Mouse (Mus musculus) left cerebral cortex, adult 2 months (tissue): ENCODE measurements at regions not wholly inside any gene's neighbourhood (a gene's known extent, or its start where the extent isn't known, plus 50 kb on each side); places are given as distances from the start of the nearest gene placed in this dataset.
A peak's percentile ranks its signal among the peaks of the same experiment; 100 is the strongest.

Source experiments
- DNase-seq, 2 experiments: peaks; one replicate each; pipeline ENCODE4 v3.0.0; 2021 to 2022; ENCODE audit warnings: low spot score in 2 of 2, mixed read lengths in 1 of 2; ENCODE audit errors: extremely low spot score in 1 of 2
- H3K27ac ChIP-seq: fragments of 200-600 bp; 2 replicates; pipeline ENCODE4 v1.8.1; 2022
- H3K4me3 ChIP-seq: fragments of 200-600 bp; 2 replicates; pipeline ENCODE4 v1.8.1; 2022
- CTCF ChIP-seq: fragments of 200-600 bp; IDR thresholded peaks from 2 replicates; pipeline ENCODE4 v1.8.1; 2022; ENCODE audit warnings: antibody characterized with exemption, mild to moderate bottlenecking, moderate library complexity
- intact Hi-C: fragments of 180-260 bp; cut with DNase I; formaldehyde crosslinking; loops from one replicate; pipeline ENCODE4 v1.15.1; 2025

DNA sequence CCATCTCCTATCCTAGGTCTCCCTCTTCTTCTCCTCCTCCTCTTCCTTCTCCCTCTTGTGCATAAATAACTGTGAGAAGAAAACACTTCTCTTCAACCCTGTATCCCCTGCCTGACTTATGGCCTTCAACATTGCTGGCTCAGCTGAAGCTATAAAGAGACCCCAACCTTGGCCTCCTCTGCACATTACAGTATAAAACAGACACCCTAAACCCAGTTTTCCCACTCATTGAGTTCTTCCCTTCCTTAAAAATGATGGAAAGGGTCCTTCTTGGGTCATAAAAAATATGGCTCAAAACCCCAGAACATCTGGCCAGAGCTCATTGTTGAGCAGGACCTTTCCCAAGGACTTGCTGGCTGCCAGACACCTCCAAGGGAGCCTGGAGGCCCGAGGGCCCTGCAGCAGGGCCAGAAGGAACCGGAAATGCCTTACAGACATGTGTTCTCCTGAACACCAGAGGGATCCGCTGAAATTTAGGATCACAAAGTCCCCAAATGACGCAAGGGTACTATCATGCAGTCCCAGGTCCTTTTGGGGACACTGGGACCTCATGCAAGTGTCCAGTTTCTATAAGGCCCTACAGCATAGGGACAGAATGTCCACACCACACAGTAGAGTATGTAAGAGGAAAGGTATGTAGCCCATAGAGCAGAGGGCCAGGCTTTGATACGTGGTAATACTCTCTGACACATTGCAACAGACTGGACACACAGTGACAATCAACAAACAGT, 109.9 kb upstream of the Gm14444 start:
- DNase-seq = no peak
- intact Hi-C loops = loop anchor here (1.0 to 5.0 kb wide), 6 partner anchors 41 to 1713 kb away; no protein-coding TSS in a partner anchor
- Histone ChIP-seq H3K4me3 (no peak overlapping the region), H3K27ac (no peak overlapping the region)
- TF ChIP-seq CTCF = no peak

GRCm38 (mm10) chr2:174900671-174900991, 109.4 kb upstream of the Gm14444 start:
- TF ChIP-seq CTCF = peak; percentile 86
- Histone ChIP-seq H3K4me3 (no peak overlapping the region), H3K27ac (no peak overlapping the region)
- intact Hi-C loops = loop anchor here (1.0 to 5.0 kb wide), 6 partner anchors 42 to 1713 kb away; no protein-coding TSS in a partner anchor
- peak; percentile 59 to 63 for DNase-seq

- no peak for TF ChIP-seq CTCF
- no peak overlapping the region for H3K27ac ChIP-seq
- peak in 1 of 2 experiments; percentile 44 for DNase-seq
- H3K4me3 ChIP-seq = no peak overlapping the region
- intact Hi-C loops = loop anchor here (2.0 to 5.0 kb wide), 5 partner anchors 43 to 1714 kb away; no protein-coding TSS in a partner anchor
Measured at GRCm38 (mm10) chr2:174901801-174902200, 108.2 kb upstream of the Gm14444 start.

GRCm38 (mm10) chr2:174903627-174904026, 106.4 kb upstream of the Gm14444 start:
- Histone ChIP-seq H3K27ac (no peak overlapping the region), H3K4me3 (no peak overlapping the region)
- TF ChIP-seq CTCF = no peak
- intact Hi-C loops = loop anchor here (5.0 kb wide), 3 partner anchors 1316 to 1716 kb away; no protein-coding TSS in a partner anchor
- no peak for DNase-seq

DNA sequence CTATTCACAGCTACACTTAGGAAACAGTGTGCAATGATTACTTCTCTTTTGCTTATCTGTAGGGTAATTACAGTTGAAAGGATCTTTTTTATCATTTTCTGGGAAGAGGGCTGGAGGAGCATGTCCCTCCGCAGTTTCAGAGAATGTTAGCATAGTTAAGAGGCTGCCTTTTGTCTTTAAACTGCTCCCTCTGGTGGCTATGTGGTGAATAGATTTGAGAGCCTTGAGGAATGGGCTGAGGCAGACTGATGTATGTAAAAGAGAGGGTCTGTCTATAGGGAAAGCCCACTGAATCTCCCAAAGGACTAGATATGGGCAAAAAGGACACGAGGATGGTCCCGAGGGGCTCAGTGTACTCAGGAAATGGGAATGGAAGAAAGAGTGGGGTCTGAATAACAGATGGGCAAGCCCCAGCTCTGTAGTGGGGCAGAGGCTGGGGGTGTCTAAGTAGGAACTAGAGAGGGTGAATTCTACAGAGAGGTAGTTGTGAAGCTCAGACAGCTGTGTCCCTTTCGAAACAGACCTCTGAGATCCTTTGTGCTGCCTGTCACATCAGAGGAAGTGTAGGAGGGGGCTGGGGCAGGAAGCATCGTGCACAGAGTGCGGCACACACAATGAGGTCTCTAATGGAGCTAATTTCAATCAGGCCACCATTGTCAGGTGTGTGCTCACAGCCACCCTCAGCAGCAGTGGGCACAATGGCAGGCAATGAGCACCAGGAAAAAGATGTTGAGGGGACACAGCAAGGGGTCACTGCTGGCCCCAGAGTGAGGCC, 104.0 kb upstream of the Gm14444 start:
- Histone ChIP-seq H3K27ac (no peak overlapping the region), H3K4me3 (no peak overlapping the region)
- intact Hi-C loops = no loop called here
- DNase-seq = peak; percentile 36 to 41
- peak; percentile 82 for TF ChIP-seq CTCF

- intact Hi-C loops = no loop called here
- Histone ChIP-seq H3K27ac (no peak overlapping the region), H3K4me3 (no peak overlapping the region)
- no peak for DNase-seq
- TF ChIP-seq CTCF = no peak
Measured at GRCm38 (mm10) chr2:174917146-174917905, 92.7 kb upstream of the Gm14444 start.

GRCm38 (mm10) chr2:174917975-174918374, 92.1 kb upstream of the Gm14444 start:
- DNase-seq = no peak
- Histone ChIP-seq H3K4me3 (no peak overlapping the region), H3K27ac (no peak overlapping the region)
- intact Hi-C loops = no loop called here
- TF ChIP-seq CTCF = no peak

GRCm38 (mm10) chr2:174922208-174922607, 87.8 kb upstream of the Gm14444 start:
- no peak for DNase-seq
- intact Hi-C loops = no loop called here
- TF ChIP-seq CTCF = no peak
- H3K4me3 ChIP-seq = no peak overlapping the region
- H3K27ac ChIP-seq = no peak overlapping the region

DNA sequence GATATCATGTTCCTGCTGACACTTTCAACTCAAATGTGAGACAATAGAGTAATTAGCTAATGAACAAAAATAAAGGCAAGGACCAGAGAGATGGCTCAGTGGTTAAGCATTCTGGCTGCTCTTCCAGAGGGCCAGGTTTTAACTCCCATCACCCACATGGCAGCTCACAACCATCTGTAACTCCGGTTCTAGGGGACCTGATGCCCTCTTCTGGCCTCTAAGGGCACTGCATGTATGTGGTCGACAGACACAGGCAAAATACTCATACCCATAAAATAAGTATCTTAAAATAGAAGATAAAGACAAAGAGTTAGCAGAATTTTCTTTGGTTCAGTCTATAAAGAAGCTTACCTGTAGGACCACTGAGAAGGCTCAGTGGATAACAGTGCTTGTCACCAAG, 80.3 kb upstream of the Gm14444 start:
- H3K4me3 ChIP-seq = no peak overlapping the region
- H3K27ac ChIP-seq = no peak overlapping the region
- intact Hi-C loops = no loop called here
- DNase-seq = no peak
- peak; percentile 20 for TF ChIP-seq CTCF

- no peak overlapping the region for H3K4me3 ChIP-seq
- DNase-seq = peak; percentile 82 to 87
- no peak; the same call in none of the 2 replicates for TF ChIP-seq CTCF
- intact Hi-C loops = no loop called here
- no peak overlapping the region for H3K27ac ChIP-seq
Measured at GRCm38 (mm10) chr2:174932137-174933012, 77.7 kb upstream of the Gm14444 start.

- no peak overlapping the region for H3K4me3 ChIP-seq
- intact Hi-C loops = no loop called here
- no peak for TF ChIP-seq CTCF
- H3K27ac ChIP-seq = no peak overlapping the region
- DNase-seq = no peak
Measured at GRCm38 (mm10) chr2:174933013-174933353, 77.1 kb upstream of the Gm14444 start.
